Mouse (Mus musculus) left cerebral cortex, adult 2 months (tissue): Measurements from ENCODE around the gene Nagpa. TPM values are rescaled to one million over a fixed set of nuclear protein-coding genes. Genes with fewer than 3 reads are reported as not detected.
A peak's percentile ranks its signal among the peaks of the same experiment; 100 is the strongest.

ENCODE experiments used
- DNase-seq, 2 experiments: peaks; one replicate each; pipeline ENCODE4 v3.0.0; 2021 to 2022; ENCODE audit warnings: low spot score in 2 of 2, mixed read lengths in 1 of 2; ENCODE audit errors: extremely low spot score in 1 of 2
- H3K27ac ChIP-seq: fragments of 200-600 bp; 2 replicates; pipeline ENCODE4 v1.8.1; 2022
- H3K4me3 ChIP-seq: fragments of 200-600 bp; 2 replicates; pipeline ENCODE4 v1.8.1; 2022
- CTCF ChIP-seq: fragments of 200-600 bp; IDR thresholded peaks from 2 replicates; pipeline ENCODE4 v1.8.1; 2022; ENCODE audit warnings: antibody characterized with exemption, mild to moderate bottlenecking, moderate library complexity
- intact Hi-C: fragments of 180-260 bp; cut with DNase I; formaldehyde crosslinking; loops from one replicate; pipeline ENCODE4 v1.15.1; 2025
- total RNA-seq, 2 experiments: library from RNA; stranded (reverse); gene quantifications; 2 replicates each; pipeline ENCODE4 v1.2.3; 2021

The Nagpa gene
- total RNA-seq, 2 experiments from 2014 or later = 12.6 to 14.5 TPM

GRCm38 (mm10) chr16:5186234-5186633 lies 17.6 kb downstream of the Nagpa start:
- peak; percentile 26 to 58 for DNase-seq
- TF ChIP-seq CTCF = no peak
- intact Hi-C loops = no loop called here
- no peak overlapping the region for H3K4me3 ChIP-seq
- H3K27ac ChIP-seq = no peak overlapping the region

GRCm38 (mm10) chr16:5185691-5186090 lies 18.1 kb downstream of the Nagpa start:
- intact Hi-C loops = no loop called here
- Histone ChIP-seq H3K4me3 (no peak overlapping the region), H3K27ac (no peak overlapping the region)
- no peak for DNase-seq
- TF ChIP-seq CTCF = no peak

- H3K4me3 ChIP-seq = no peak overlapping the region
- intact Hi-C loops = no loop called here
- no peak for TF ChIP-seq CTCF
- no peak overlapping the region for H3K27ac ChIP-seq
- no peak for DNase-seq
These were observed 18.9 kb downstream of the Nagpa start for GRCm38 (mm10) chr16:5184956-5185355.

GRCm38 (mm10) chr16:5184101-5184500 lies 19.7 kb downstream of the Nagpa start:
- Histone ChIP-seq H3K4me3 (no peak overlapping the region), H3K27ac (no peak overlapping the region)
- TF ChIP-seq CTCF = no peak
- DNase-seq = no peak
- intact Hi-C loops = no loop called here

GRCm38 (mm10) chr16:5183310-5183975 lies 20.4 kb downstream of the Nagpa start:
- no peak for DNase-seq
- no peak for TF ChIP-seq CTCF
- Histone ChIP-seq H3K27ac (no peak overlapping the region), H3K4me3 (no peak overlapping the region)
- intact Hi-C loops = no loop called here

GRCm38 (mm10) chr16:5172636-5173035 lies 31.2 kb downstream of the Nagpa start:
- intact Hi-C loops = no loop called here
- Histone ChIP-seq H3K27ac (no peak overlapping the region), H3K4me3 (no peak overlapping the region)
- no peak for TF ChIP-seq CTCF
- DNase-seq = no peak

GRCm38 (mm10) chr16:5168829-5169228 lies 35.0 kb downstream of the Nagpa start:
- Histone ChIP-seq H3K27ac (no peak overlapping the region), H3K4me3 (no peak overlapping the region)
- no peak for DNase-seq
- TF ChIP-seq CTCF = no peak
- intact Hi-C loops = no loop called here

GRCm38 (mm10) chr16:5168038-5168437 lies 35.8 kb downstream of the Nagpa start:
- intact Hi-C loops = no loop called here
- Histone ChIP-seq H3K27ac (no peak overlapping the region), H3K4me3 (no peak overlapping the region)
- no peak for DNase-seq
- TF ChIP-seq CTCF = no peak

GRCm38 (mm10) chr16:5164327-5164726 lies 39.5 kb downstream of the Nagpa start:
- intact Hi-C loops = no loop called here
- Histone ChIP-seq H3K27ac (no peak overlapping the region), H3K4me3 (no peak overlapping the region)
- no peak for TF ChIP-seq CTCF
- DNase-seq = no peak

- no peak for TF ChIP-seq CTCF
- Histone ChIP-seq H3K4me3 (no peak overlapping the region), H3K27ac (no peak overlapping the region)
- intact Hi-C loops = no loop called here
- no peak for DNase-seq
These were observed 44.6 kb downstream of the Nagpa start for GRCm38 (mm10) chr16:5159248-5159647.

GRCm38 (mm10) chr16:5157113-5157512 lies 46.7 kb downstream of the Nagpa start:
- no peak overlapping the region for H3K27ac ChIP-seq
- no peak for TF ChIP-seq CTCF
- intact Hi-C loops = no loop called here
- DNase-seq = no peak
- H3K4me3 ChIP-seq = no peak overlapping the region

- no peak overlapping the region for H3K4me3 ChIP-seq
- no peak overlapping the region for H3K27ac ChIP-seq
- intact Hi-C loops = no loop called here
- no peak for DNase-seq
- TF ChIP-seq CTCF = no peak
These were observed 47.3 kb downstream of the Nagpa start for GRCm38 (mm10) chr16:5156495-5156894.

GRCm38 (mm10) chr16:5155014-5155413 lies 48.8 kb downstream of the Nagpa start:
- H3K4me3 ChIP-seq = no peak overlapping the region
- intact Hi-C loops = no loop called here
- no peak for TF ChIP-seq CTCF
- DNase-seq = no peak
- H3K27ac ChIP-seq = no peak overlapping the region
